Mouse (Mus musculus) C2C12 (cell line): Measurements from ENCODE around the gene Abhd2.

Experiments used
- CTCF ChIP-seq: IDR thresholded peaks from one replicate; pipeline ENCODE4 v1.5.1; 2011; ENCODE audit not compliant: control insufficient read depth, insufficient read depth, insufficient read length
- FOSL1 ChIP-seq: IDR thresholded peaks from one replicate; pipeline ENCODE4 v1.8.0; 2011; ENCODE audit warnings: mild to moderate bottlenecking, low read length; ENCODE audit not compliant: poor library complexity, insufficient read depth, severe bottlenecking
- USF1 ChIP-seq: IDR thresholded peaks from one replicate; pipeline ENCODE4 v1.6.1; 2011; ENCODE audit warnings: low read depth, mild to moderate bottlenecking, control low read depth, moderate library complexity

DNA sequence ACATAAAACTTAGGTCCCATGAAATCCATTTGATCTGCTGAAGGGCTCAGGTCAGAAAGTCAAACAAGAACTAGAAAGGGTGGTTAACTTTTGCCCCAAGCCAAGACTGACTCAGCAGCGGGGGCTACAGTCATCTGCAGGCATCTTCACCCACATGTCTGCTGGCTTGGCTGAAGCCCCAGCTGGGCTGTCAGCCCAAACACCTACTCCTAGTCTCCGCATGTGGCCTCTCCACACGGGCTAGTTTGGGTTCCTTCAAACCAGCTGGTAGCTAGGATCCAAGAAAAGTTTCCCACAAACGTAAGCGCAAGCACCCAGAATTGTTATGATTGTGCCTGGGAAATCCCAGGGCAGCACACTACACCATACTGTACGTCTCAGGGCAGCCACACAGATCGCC lies 17.6 kb upstream of the Abhd2 start:
- TF ChIP-seq CTCF (no peak), FOSL1 (no peak), USF1 (no peak)
